Mouse (Mus musculus) ovary, adult 18-20 months (tissue): ENCODE measurements around the gene Cbfb.
"Not testable (repeated sequence)": the region's sequence is repeated elsewhere in the genome, so short reads cannot be mapped to it uniquely, and the experiment has no call there.

Source experiments
- DNase-seq: peaks from one replicate; pipeline ENCODE4 v3.0.0; 2022; ENCODE audit warnings: low spot score, mixed read lengths

Gene Cbfb

GRCm38 (mm10) chr8:105182201-105182600 lies 11.7 kb downstream of the Cbfb start:
- no peak for DNase-seq

GRCm38 (mm10) chr8:105186467-105187005 lies 16.1 kb downstream of the Cbfb start:
- DNase-seq = no peak

GRCm38 (mm10) chr8:105192182-105192581 lies 21.7 kb downstream of the Cbfb start:
- DNase-seq = no peak

GRCm38 (mm10) chr8:105205748-105206147 lies 35.3 kb downstream of the Cbfb start:
- no peak for DNase-seq

- DNase-seq = no peak
Observed at GRCm38 (mm10) chr8:105206766-105207275, 36.3 kb downstream of the Cbfb start.

GRCm38 (mm10) chr8:105207675-105208273 lies 37.3 kb downstream of the Cbfb start:
- no peak for DNase-seq

GRCm38 (mm10) chr8:105209153-105210110 lies 39.0 kb downstream of the Cbfb start:
- no peak for DNase-seq

GRCm38 (mm10) chr8:105214104-105214503 lies 43.6 kb downstream of the Cbfb start:
- no peak for DNase-seq

GRCm38 (mm10) chr8:105217926-105218522 lies 47.5 kb downstream of the Cbfb start:
- no peak for DNase-seq

GRCm38 (mm10) chr8:105223850-105224249 lies 53.4 kb downstream of the Cbfb start:
- DNase-seq = no peak

GRCm38 (mm10) chr8:105224413-105225271 lies 54.2 kb downstream of the Cbfb start, which contains the start of gene D230025D16Rik:
Gene D230025D16Rik (plus strand): TSS chr8:105225145.
- peak; percentile 89 for DNase-seq

- DNase-seq = no peak
Observed at GRCm38 (mm10) chr8:105225272-105225593, 54.8 kb downstream of the Cbfb start.

GRCm38 (mm10) chr8:105225917-105226316 lies 55.4 kb downstream of the Cbfb start:
- DNase-seq = no peak

GRCm38 (mm10) chr8:105231503-105232320 lies 61.2 kb downstream of the Cbfb start:
- DNase-seq = no peak

- not testable (repeated sequence) for DNase-seq
Observed at GRCm38 (mm10) chr8:105232321-105232693, 61.8 kb downstream of the Cbfb start.

- no peak for DNase-seq
Observed at GRCm38 (mm10) chr8:105233126-105233935, 62.9 kb downstream of the Cbfb start.

GRCm38 (mm10) chr8:105235206-105235605 lies 64.7 kb downstream of the Cbfb start:
- DNase-seq = no peak

- no peak for DNase-seq
Observed at GRCm38 (mm10) chr8:105237442-105238142, 67.1 kb downstream of the Cbfb start.

- DNase-seq = no peak
Observed at GRCm38 (mm10) chr8:105241016-105241415, 70.5 kb downstream of the Cbfb start.
